Mouse (Mus musculus) ES-Bruce4 (cell line): Measurements from ENCODE around the gene Gin1.

ENCODE experiments used
- CTCF ChIP-seq: IDR thresholded peaks from one replicate; pipeline ENCODE4 v1.8.1; 2011; ENCODE audit warnings: low read depth, low read length
- EP300 ChIP-seq: IDR thresholded peaks from 2 replicates; pipeline ENCODE4 v1.6.1; 2011; ENCODE audit warnings: low read depth, low read length; ENCODE audit not compliant: insufficient read depth

DNA sequence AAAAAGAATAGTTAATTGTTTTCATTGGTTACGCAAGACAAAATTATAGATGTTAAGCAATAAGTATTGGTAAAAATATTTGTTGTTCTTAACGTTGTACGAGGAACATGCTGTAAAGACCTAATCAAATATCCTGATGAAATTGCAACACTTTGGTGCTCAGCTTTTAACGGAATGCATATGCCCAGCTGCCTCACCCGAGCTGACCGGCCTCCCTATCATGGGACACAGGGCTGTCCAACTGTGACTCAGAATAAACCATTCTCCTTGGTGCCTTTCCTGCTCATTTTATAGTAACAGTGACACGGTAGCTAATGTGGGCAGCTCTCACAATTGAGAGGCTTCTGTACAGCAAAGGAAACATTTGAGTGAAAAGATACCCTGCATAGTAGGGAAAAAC, 1.1 kb downstream of the Gin1 start:
- no peak for TF ChIP-seq EP300
- TF ChIP-seq CTCF, result no peak
